Mouse (Mus musculus): ENCODE results near the gene Pwwp2b. TPM values are rescaled to one million over a fixed set of nuclear protein-coding genes. Genes with fewer than 3 reads are reported as not detected.

Pwwp2b gene
- polyA plus RNA-seq, 1 experiment from 2014 or later, result 4.2 TPM

DNA sequence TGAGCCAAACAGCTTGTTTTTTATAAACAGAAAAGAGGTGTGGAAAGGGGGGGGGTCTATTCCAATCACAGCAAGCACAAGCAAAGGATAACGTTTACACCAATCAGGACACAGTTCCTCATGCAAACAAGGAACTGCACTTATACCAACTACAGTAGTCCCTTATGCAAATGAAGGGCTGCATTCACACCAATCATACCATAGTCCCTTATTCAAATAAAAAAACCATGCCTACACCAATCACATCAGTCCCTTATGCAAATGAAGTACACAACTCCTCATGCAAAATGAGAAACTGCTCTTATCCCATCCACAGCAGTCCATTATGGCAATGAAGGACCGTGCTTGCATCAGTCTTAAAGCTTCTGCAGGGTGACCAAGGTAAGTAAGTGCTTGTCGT, 66.4 kb downstream of the Pwwp2b start:
- ATAC-seq (replicated peaks; ENCODE audit: low FRiP score) (no peak), DNase-seq (ENCODE audit: low spot score) (no peak)

DNA sequence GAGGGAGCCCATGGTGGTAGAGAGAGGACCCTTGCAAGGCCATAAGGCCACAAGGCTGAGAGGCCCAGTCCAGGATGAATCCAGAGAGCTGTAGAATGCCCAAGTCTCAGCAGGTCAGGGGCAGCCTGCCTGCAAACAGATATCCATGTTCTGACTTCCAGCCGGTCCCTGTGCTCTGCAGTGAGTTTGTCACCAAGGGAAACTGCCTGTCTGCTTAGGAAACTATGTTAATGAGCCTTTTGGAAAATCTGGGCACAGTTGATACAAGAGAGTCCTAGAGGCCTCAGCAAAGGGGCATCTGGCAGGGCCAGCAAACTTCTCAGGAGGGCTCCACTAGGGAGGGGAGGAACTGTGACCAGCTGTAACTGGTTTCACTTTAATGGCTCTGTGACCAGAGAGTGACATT, 70.7 kb downstream of the Pwwp2b start:
- no peaks in the 10 kb centered on the region for H3K27me3 ChIP-seq (ENCODE audit: control insufficient read depth, insufficient read depth, low read length)
- ATAC-seq (replicated peaks; ENCODE audit: low FRiP score), result no peak
- H3K36me3 ChIP-seq (ENCODE audit: control insufficient read depth, insufficient read depth, low read length), result no peaks in the 10 kb centered on the region
- H3K9me3 ChIP-seq (ENCODE audit: control insufficient read depth, low read length), result no peaks in the 10 kb centered on the region
- no peak for DNase-seq (ENCODE audit: low spot score)
- peaks cover 5% of the 10 kb centered on the region; the same call in 1 of the 2 replicates for H3K4me1 ChIP-seq (replicated peaks; ENCODE audit: control insufficient read depth, insufficient read depth, low read length)
- WGBS, result 52% methylated on average over 1 of the region's 1 CpGs
- H3K27ac ChIP-seq (ENCODE audit: low read depth, low read length), result no peak overlapping the region
- no peak overlapping the region for H3K4me3 ChIP-seq (ENCODE audit: low read depth, low read length)
- no peak overlapping the region for H3K9ac ChIP-seq (ENCODE audit: low read length)
- H3K4me2 ChIP-seq (ENCODE audit: low read depth, low read length, severe bottlenecking), result no peak overlapping the region

More for the DNA sequence above, 66.4 kb downstream of the Pwwp2b start:
- 87% methylated on average over 3 of the region's 3 CpGs for WGBS
- no peak overlapping the region for H3K27ac ChIP-seq (ENCODE audit: low read depth, low read length)
- no peak overlapping the region for H3K4me2 ChIP-seq (ENCODE audit: low read depth, low read length, severe bottlenecking)
- no peak overlapping the region for H3K9ac ChIP-seq (ENCODE audit: low read length)
- H3K4me1 ChIP-seq (replicated peaks; ENCODE audit: control insufficient read depth, insufficient read depth, low read length), result peaks cover 5% of the 10 kb centered on the region; the same call in 1 of the 2 replicates
- no peak overlapping the region for H3K4me3 ChIP-seq (ENCODE audit: low read depth, low read length)
- H3K27me3 ChIP-seq (ENCODE audit: control insufficient read depth, insufficient read depth, low read length), result no peaks in the 10 kb centered on the region
- no peaks in the 10 kb centered on the region for H3K36me3 ChIP-seq (ENCODE audit: control insufficient read depth, insufficient read depth, low read length)
- H3K9me3 ChIP-seq (ENCODE audit: control insufficient read depth, low read length), result no peaks in the 10 kb centered on the region

Other genes starting within 250 kb of the Pwwp2b start
- 113 and 125 TPM in 2 replicates for gene Dpysl4, start 162.5 kb upstream of the Pwwp2b start, polyA plus RNA-seq (2014; fragmentation: Nextera tagmentation; extraction: Ambion mirVana)
- gene Lrrc27, start 35.5 kb upstream of the Pwwp2b start, polyA plus RNA-seq (2014; fragmentation: Nextera tagmentation; extraction: Ambion mirVana), result 6.3 and 6.7 TPM in 2 replicates
- gene Stk32c, start 35.2 kb upstream of the Pwwp2b start, polyA plus RNA-seq (2014; fragmentation: Nextera tagmentation; extraction: Ambion mirVana), result 0.16 and 0.36 TPM in 2 replicates
- gene Inpp5a, start 140.6 kb downstream of the Pwwp2b start, polyA plus RNA-seq (2014; fragmentation: Nextera tagmentation; extraction: Ambion mirVana), result 22.4 and 23.7 TPM in 2 replicates

All from forebrain, embryonic 11.5 days (tissue).